Mouse (Mus musculus) ES-Bruce4 (cell line): ENCODE data around the gene Hspa2.

Source experiments
- CTCF ChIP-seq: IDR thresholded peaks from one replicate; pipeline ENCODE4 v1.8.1; 2011; ENCODE audit warnings: low read depth, low read length
- POLR2A ChIP-seq: IDR thresholded peaks from one replicate; pipeline ENCODE4 v1.8.1; 2011; ENCODE audit warnings: low read length; ENCODE audit not compliant: insufficient read depth

DNA sequence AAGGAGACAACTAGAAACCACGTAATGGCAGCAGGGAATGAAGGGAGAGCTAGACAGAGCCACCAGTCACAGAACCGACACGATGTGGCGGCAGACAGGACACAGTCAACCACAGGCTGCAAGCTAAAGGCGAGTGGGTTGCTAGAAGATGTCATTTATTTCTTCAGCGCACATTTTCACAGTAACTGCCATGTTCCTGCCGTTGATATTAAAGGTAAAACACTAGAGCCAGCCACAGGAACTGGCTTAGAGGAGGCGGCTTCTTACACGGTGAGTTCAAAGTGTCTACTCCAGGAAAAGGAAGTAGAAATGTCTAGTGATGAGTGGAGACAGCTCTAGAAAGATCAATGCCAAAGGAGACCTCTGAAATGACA, 41.7 kb upstream of the Hspa2 start:
- TF ChIP-seq CTCF (no peak), POLR2A (no peak)
